Mouse (Mus musculus) cerebellum, postnatal 25 days (tissue): ENCODE results near the gene Doc2a.

Source experiments
- DNase-seq, 2 experiments: peaks; one replicate each; pipeline ENCODE4 v3.0.0; 2021; ENCODE audit warnings: mixed read lengths in 2 of 2

Doc2a gene

GRCm38 (mm10) chr7:126847116-126847420, at the start of gene Doc2a:
Gene Doc2a, plus strand, starts transcription at chr7:126847416.
- DNase-seq, result no peak

- DNase-seq, result peak; percentile 47 to 63
These were observed 48.8 kb upstream of the Doc2a start for GRCm38 (mm10) chr7:126798127-126799049.

GRCm38 (mm10) chr7:126799050-126799467, 48.2 kb upstream of the Doc2a start:
- peak; percentile 97 to 98 for DNase-seq

GRCm38 (mm10) chr7:126799468-126800268, 47.5 kb upstream of the Doc2a start:
- peak; percentile 86 to 89 for DNase-seq

GRCm38 (mm10) chr7:126800269-126801056, 46.8 kb upstream of the Doc2a start:
- peak; percentile 50 to 52 for DNase-seq

GRCm38 (mm10) chr7:126801057-126801422, 46.2 kb upstream of the Doc2a start:
- no peak for DNase-seq

GRCm38 (mm10) chr7:126802134-126802889, 44.9 kb upstream of the Doc2a start:
- no peak for DNase-seq

- no peak for DNase-seq
These were observed 44.0 kb upstream of the Doc2a start for GRCm38 (mm10) chr7:126803181-126803580.

- DNase-seq, result no peak
These were observed 43.5 kb upstream of the Doc2a start for GRCm38 (mm10) chr7:126803751-126804150.

- DNase-seq, result no peak
These were observed 40.3 kb upstream of the Doc2a start for GRCm38 (mm10) chr7:126806956-126807355.

- no peak for DNase-seq
These were observed 39.8 kb upstream of the Doc2a start for GRCm38 (mm10) chr7:126807405-126807804.

GRCm38 (mm10) chr7:126808703-126809455, 38.3 kb upstream of the Doc2a start:
- peak; percentile 95 for DNase-seq

GRCm38 (mm10) chr7:126809723-126810369, 37.4 kb upstream of the Doc2a start:
- no peak for DNase-seq

- no peak for DNase-seq
These were observed 31.4 kb upstream of the Doc2a start for GRCm38 (mm10) chr7:126815726-126816222.

- DNase-seq, result no peak
These were observed 30.7 kb upstream of the Doc2a start for GRCm38 (mm10) chr7:126816494-126816893.

GRCm38 (mm10) chr7:126817595-126817994, 29.6 kb upstream of the Doc2a start:
- no peak for DNase-seq

GRCm38 (mm10) chr7:126818818-126819217, 28.4 kb upstream of the Doc2a start:
- no peak for DNase-seq

GRCm38 (mm10) chr7:126821835-126822511, 25.2 kb upstream of the Doc2a start:
- peak; percentile 93 to 94 for DNase-seq

- peak; percentile 69 to 74 for DNase-seq
These were observed 24.5 kb upstream of the Doc2a start for GRCm38 (mm10) chr7:126822741-126823140.

- peak; percentile 76 to 82 for DNase-seq
These were observed 24.0 kb upstream of the Doc2a start for GRCm38 (mm10) chr7:126823202-126823711.
